Mouse (Mus musculus) C2C12 (cell line): ENCODE results near the gene Ddx17.

Experiments used
- CEBPB ChIP-seq: IDR thresholded peaks from one replicate; pipeline ENCODE4 v1.6.1; 2011; ENCODE audit warnings: low read depth, mild to moderate bottlenecking, control low read depth, moderate library complexity
- CTCF ChIP-seq: IDR thresholded peaks from one replicate; pipeline ENCODE4 v1.5.1; 2011; ENCODE audit not compliant: control insufficient read depth, insufficient read depth, insufficient read length
- FOSL1 ChIP-seq: IDR thresholded peaks from one replicate; pipeline ENCODE4 v1.8.0; 2011; ENCODE audit warnings: mild to moderate bottlenecking, low read length; ENCODE audit not compliant: poor library complexity, insufficient read depth, severe bottlenecking
- MAX ChIP-seq: IDR thresholded peaks from one replicate; pipeline ENCODE4 v1.6.1; 2011; ENCODE audit warnings: mild to moderate bottlenecking, control low read depth
- MYOD1 ChIP-seq: IDR thresholded peaks from one replicate; pipeline ENCODE4 v1.6.1; 2011; ENCODE audit warnings: low read depth; ENCODE audit not compliant: control insufficient read depth, insufficient read length
- MYOG ChIP-seq: IDR thresholded peaks from one replicate; pipeline ENCODE4 v1.6.1; 2011; ENCODE audit not compliant: control insufficient read depth, insufficient read length; ENCODE audit errors: extremely low read depth
- USF1 ChIP-seq: IDR thresholded peaks from one replicate; pipeline ENCODE4 v1.6.1; 2011; ENCODE audit warnings: low read depth, mild to moderate bottlenecking, control low read depth, moderate library complexity

DNA sequence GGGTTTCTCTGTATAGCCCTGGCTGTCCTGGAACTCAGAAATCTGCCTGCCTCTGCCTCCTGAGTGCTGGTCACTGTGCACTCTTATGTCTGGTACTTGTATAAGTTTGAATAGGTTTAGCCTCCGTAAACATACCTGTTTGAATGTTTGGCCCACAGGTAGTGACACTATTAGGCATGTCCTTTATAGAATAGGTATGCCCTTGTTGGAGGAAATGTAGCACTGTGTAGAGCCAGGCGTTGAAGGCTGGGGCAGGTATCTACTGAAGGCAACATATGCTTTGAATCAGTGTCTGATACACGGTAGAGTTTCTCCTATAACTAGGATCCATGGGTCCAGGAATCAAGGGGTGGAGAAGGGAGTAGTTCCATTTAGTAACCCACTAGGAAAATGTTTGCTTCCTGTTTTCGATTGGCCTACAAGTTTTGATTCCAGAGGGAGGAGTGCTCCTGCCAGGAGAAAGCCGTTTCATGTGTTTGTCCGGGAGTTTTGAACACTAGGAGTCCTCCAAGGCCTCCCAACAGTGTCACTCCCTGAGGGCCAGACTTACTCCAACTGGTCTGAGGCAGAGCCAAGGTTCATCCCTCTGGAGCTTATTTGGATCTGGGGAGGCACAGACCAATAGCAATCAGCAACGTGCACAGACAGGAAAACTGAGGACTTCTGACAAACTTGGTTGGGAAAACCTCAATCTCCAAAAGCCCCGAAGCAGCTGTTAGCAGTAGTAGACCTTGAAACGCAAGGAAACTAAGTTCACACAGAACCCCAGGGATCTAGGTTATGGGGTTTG lies 20.4 kb downstream of the Ddx17 start:
- TF ChIP-seq CTCF = no peak
- no peak for TF ChIP-seq FOSL1
- TF ChIP-seq CEBPB = no peak
- no peak for TF ChIP-seq USF1
- no peak for TF ChIP-seq MAX
- TF ChIP-seq MYOG = no peak
- TF ChIP-seq MYOD1 = no peak
